Mouse (Mus musculus) lung, adult 2 months (tissue): ENCODE results near the gene Sesn3. TPM values are rescaled to one million over a fixed set of nuclear protein-coding genes. Genes with fewer than 3 reads are reported as not detected.

Experiments
- DNase-seq: peaks from one replicate; pipeline ENCODE4 v3.0.0; 2022
- H3K4me1 ChIP-seq: fragments of 200-500 bp; 2 replicates; pipeline ENCODE4 v1.6.1; 2011; ENCODE audit warnings: low read length; ENCODE audit not compliant: control insufficient read depth, insufficient read depth
- H3K4me3 ChIP-seq: fragments of 200-500 bp; replicated peaks from 2 replicates; pipeline ENCODE3; 2011; ENCODE audit warnings: low read depth, mild to moderate bottlenecking, control low read depth, low read length; ENCODE audit errors: extremely low read depth
- CTCF ChIP-seq: fragments of 200-500 bp; IDR thresholded peaks from 2 replicates; pipeline ENCODE4 v1.5.1; 2011; ENCODE audit warnings: mild to moderate bottlenecking, low read length, control low read depth; ENCODE audit not compliant: insufficient read depth
- POLR2A ChIP-seq: fragments of 200-500 bp; IDR thresholded peaks from 2 replicates; pipeline ENCODE4 v1.6.1; 2011; ENCODE audit warnings: low read depth, mild to moderate bottlenecking, control low read depth, low read length, borderline replicate concordance; ENCODE audit errors: extremely low read depth
- WGBS: fragments of 180-500 bp; shearing (Covaris S2); methylation state at CpG from one replicate; pipeline ENCODE4 v1.1.7; 2018; 5-methylcytosine and 5-hydroxymethylcytosine counted together
- polyA plus RNA-seq: library from polyadenylated mRNA; depleted of rRNA; stranded (reverse); fragments of >200 nt; gene quantifications from 2 replicates; pipeline ENCODE4 v1.2.3, GENCODE M21; 2012

Gene Sesn3
- polyA plus RNA-seq, 1 experiment: 7.8 TPM

DNA sequence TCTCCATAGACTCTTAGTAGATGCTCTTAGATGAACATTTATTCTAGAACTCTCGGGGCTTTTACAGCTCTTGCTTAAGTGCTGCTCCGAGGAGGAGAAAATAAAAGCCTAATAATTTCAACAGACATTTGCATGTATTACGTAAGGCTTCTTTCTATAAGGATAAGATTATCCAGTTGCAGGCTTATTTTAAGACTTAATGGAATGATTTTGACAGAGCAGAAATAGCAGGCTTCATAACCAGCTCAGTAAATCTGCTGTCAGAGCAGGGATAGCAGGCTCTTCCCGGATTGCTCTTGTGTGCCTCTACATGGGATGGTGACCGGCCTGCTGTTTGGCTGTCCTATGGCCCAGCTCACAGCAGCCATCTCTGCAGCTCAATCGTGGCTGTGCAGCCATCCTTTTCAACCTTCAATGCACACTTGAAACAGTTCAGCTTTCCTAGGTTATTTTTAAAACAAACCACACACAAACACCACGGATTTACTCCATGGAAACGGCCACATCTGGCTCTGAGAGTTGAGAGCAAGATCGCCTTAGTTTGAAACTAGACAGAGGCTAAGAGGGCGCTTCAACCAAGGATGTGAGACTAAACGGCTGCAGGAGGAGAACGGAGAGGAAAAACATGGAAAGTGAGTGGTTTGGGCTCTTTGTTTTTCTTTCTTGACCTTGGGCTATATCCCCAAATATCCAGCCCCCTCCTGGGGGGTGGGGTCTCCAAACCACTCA lies 27.2 kb upstream of the Sesn3 start:
- Histone ChIP-seq H3K4me1 (no peaks in the 10 kb centered on the region; the same call in 1 of the 2 replicates), H3K4me3 (no peak overlapping the region)
- WGBS: 57% methylated on average over 12 of the region's 12 CpGs
- DNase-seq: no peak
- no peak for TF ChIP-seq POLR2A
- TF ChIP-seq CTCF: no peak

- DNase-seq: no peak
- H3K4me1 ChIP-seq: no peaks in the 10 kb centered on the region; the same call in 1 of the 2 replicates
- TF ChIP-seq POLR2A: no peak
- no peak for TF ChIP-seq CTCF
- 81% methylated on average over 3 of the region's 3 CpGs for WGBS
- H3K4me3 ChIP-seq: no peak overlapping the region
Observed at GRCm38 (mm10) chr9:14248209-14248596, 26.7 kb upstream of the Sesn3 start.

DNA sequence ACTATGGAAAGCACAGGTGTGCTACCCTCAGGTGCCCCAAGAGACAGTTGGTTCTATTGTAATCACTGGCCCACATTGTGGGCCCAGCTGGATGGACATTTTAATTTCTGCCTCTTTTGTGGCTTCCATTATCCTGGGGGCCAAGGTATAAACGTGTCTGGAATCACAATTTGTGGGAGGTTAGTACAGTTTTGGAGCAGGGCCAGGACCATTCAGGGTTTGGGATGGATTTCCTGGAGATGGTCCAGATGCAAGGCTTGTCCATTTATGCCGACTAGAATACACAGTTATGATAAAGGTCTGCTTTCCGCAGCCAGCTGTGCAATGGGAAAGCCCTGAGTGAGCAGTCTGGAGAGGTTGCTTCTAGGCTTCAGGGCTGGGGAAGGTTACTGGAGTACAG lies 13.7 kb upstream of the Sesn3 start:
- no peaks in the 10 kb centered on the region for H3K4me1 ChIP-seq
- 44% methylated on average over 3 of the region's 3 CpGs for WGBS
- no peak overlapping the region for H3K4me3 ChIP-seq
- TF ChIP-seq POLR2A: no peak
- TF ChIP-seq CTCF: no peak
- no peak for DNase-seq

- DNase-seq: no peak
- Histone ChIP-seq H3K4me3 (no peak overlapping the region), H3K4me1 (no peaks in the 10 kb centered on the region)
- TF ChIP-seq POLR2A (no peak), CTCF (no peak)
- 59% methylated on average over 4 of the region's 4 CpGs for WGBS
Observed at GRCm38 (mm10) chr9:14262568-14262972, 12.3 kb upstream of the Sesn3 start.

- DNase-seq: no peak
- 33% methylated on average over 2 of the region's 2 CpGs for WGBS
- Histone ChIP-seq H3K4me1 (no peaks in the 10 kb centered on the region), H3K4me3 (no peak overlapping the region)
- TF ChIP-seq CTCF (no peak), POLR2A (no peak)
Observed at GRCm38 (mm10) chr9:14266470-14266869, 8.4 kb upstream of the Sesn3 start.

GRCm38 (mm10) chr9:14268578-14268977 lies 6.3 kb upstream of the Sesn3 start:
- DNase-seq: no peak
- 50% methylated on average over 2 of the region's 2 CpGs for WGBS
- TF ChIP-seq POLR2A: no peak
- no peak for TF ChIP-seq CTCF
- H3K4me1 ChIP-seq: no peaks in the 10 kb centered on the region
- H3K4me3 ChIP-seq: no peak overlapping the region

DNA sequence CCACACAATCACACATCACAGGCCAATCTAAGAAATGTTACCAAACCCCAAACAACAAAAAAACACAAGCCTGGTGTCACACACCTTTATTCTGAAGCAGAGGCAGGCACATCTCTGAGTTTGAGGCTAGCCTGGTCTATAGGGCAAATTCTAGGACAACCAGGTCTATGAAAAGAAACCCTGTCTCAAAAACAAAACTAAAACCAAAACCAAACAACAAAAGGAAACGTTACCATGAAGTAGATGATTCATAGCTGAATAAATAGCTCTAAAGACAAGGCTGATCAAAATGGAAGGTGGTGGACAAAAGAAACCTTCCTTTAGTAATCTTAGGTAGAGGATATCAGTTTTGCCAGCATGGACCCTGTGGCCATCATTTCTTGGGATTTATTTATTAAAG lies 1.9 kb upstream of the Sesn3 start:
- no peak for DNase-seq
- 13% methylated on average over 1 of the region's 1 CpGs for WGBS
- H3K4me3 ChIP-seq: no peak overlapping the region
- 0 out of 2 replicates have a peak, but pooled peaks cover 2% of the 10 kb centered on the region for H3K4me1 ChIP-seq
- TF ChIP-seq POLR2A: no peak
- TF ChIP-seq CTCF: no peak

- Histone ChIP-seq H3K4me1 (0 out of 2 replicates have a peak, but pooled peaks cover 2% of the 10 kb centered on the region), H3K4me3 (no peak overlapping the region)
- TF ChIP-seq POLR2A (no peak), CTCF (no peak)
- WGBS: 49% methylated on average over 5 of the region's 5 CpGs
- DNase-seq: no peak
Observed at GRCm38 (mm10) chr9:14274586-14274985, 281 bp upstream of the Sesn3 start.

DNA sequence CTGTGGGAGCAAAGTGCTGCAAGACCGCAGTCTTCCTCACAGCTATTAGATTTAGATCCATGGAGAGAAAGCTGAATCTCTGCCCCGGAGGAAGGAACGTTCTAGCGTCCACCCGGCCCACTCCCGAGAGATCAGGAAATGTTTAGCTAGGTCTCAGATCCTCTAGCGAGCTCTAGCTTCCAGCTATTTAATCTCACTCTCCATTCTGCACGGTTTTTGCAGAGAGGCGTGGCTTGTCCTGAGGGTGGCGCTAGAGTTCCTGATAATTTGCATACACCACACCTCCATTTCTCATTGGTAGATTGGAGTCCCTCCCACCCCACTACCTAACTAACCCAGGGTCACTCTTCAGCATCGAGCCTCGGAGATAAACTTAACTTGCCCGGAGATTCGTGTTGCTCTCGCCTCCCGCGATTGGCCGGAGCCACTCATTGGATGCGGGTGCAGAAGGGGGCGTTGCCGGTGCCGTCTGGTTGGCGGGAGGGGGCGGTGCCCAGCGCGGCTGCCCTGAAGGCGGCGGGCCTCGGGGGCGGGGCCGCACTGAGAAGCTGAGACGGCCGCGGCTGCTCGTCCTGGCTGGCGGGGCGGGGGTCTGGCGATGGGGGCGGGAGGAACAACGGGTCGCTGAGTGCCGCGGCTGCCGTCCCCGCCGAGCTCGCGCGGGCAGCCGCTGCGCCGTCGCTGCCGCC lies 1.1 kb downstream of the Sesn3 start:
- peak; percentile 94 for DNase-seq
- Histone ChIP-seq H3K4me1 (0 out of 2 replicates have a peak, but pooled peaks cover 2% of the 10 kb centered on the region), H3K4me3 (peak overlapping the region; percentile 76)
- WGBS: under 1% methylated on average over 54 of the region's 54 CpGs
- TF ChIP-seq POLR2A (peak; percentile 65; the same call in 1 of the 2 replicates), CTCF (peak; percentile 38)
